Mouse (Mus musculus) heart, embryonic 11.5 days (tissue): ENCODE measurements around the gene Det1. TPM values are rescaled to one million over a fixed set of nuclear protein-coding genes. Genes with fewer than 3 reads are reported as not detected.

ENCODE experiments used
- ATAC-seq: fragments of 200-750 bp; cut with Nextera tagmentation; replicated peaks from 2 replicates; pipeline ENCODE4 v1.8.0; 2017; ENCODE audit warnings: moderate library complexity; ENCODE audit not compliant: insufficient number of reproducible peaks, low FRiP score, low TSS enrichment
- H3K27ac ChIP-seq: fragments of 300-500 bp; sonication (generic); 2 replicates; pipeline ENCODE4 v1.5.1; 2014; ENCODE audit warnings: mild to moderate bottlenecking, low read depth, low read length
- H3K27me3 ChIP-seq: fragments of 300-500 bp; sonication (generic); 2 replicates; pipeline ENCODE4 v1.6.1; 2014; ENCODE audit warnings: mild to moderate bottlenecking, low read length, mixed read lengths; ENCODE audit not compliant: control insufficient read depth, insufficient read depth
- H3K36me3 ChIP-seq: fragments of 300-500 bp; sonication (generic); 2 replicates; pipeline ENCODE4 v1.6.1; 2014; ENCODE audit warnings: mild to moderate bottlenecking, low read length, moderate library complexity, mixed read lengths; ENCODE audit not compliant: control insufficient read depth, insufficient read depth
- H3K4me1 ChIP-seq: fragments of 300-500 bp; sonication (generic); 2 replicates; pipeline ENCODE4 v1.6.1; 2014; ENCODE audit warnings: low read length; ENCODE audit not compliant: control insufficient read depth, insufficient read depth
- H3K4me2 ChIP-seq: fragments of 300-500 bp; sonication (generic); 2 replicates; pipeline ENCODE4 v1.6.1; 2014; ENCODE audit warnings: mild to moderate bottlenecking, moderate library complexity
- H3K4me3 ChIP-seq: fragments of 300-500 bp; sonication (generic); 2 replicates; pipeline ENCODE4 v1.5.1; 2014; ENCODE audit warnings: low read depth, low read length
- H3K9ac ChIP-seq: fragments of 300-500 bp; sonication (generic); 2 replicates; pipeline ENCODE4 v1.6.1; 2014; ENCODE audit warnings: mild to moderate bottlenecking, low read depth, low read length, moderate library complexity
- H3K9me3 ChIP-seq: fragments of 300-500 bp; sonication (generic); replicated peaks from 2 replicates; pipeline ENCODE4 v1.6.1; 2016; ENCODE audit warnings: low read length; ENCODE audit not compliant: control insufficient read depth
- WGBS: fragments of 180-500 bp; shearing (Covaris S2); extraction: QIAGEN DNeasy Blood & Tissue Kit; methylation state at CpG from one replicate; pipeline ENCODE4 v1.1.7; 2014; ENCODE audit not compliant: insufficient replicate concordance; 5-methylcytosine and 5-hydroxymethylcytosine counted together
- polyA plus RNA-seq: library from polyadenylated mRNA; unstranded; fragments of >200 nt; fragmentation: Nextera tagmentation; extraction: Ambion mirVana; gene quantifications from 2 replicates; pipeline ENCODE4 v1.2.1, GENCODE M21; 2014

Det1 gene
- polyA plus RNA-seq, 1 experiment from 2014 or later = 12.1 TPM

GRCm38 (mm10) chr7:78835656-78836055 is 11.4 kb downstream of the Det1 start:
- Histone ChIP-seq H3K4me2 (no peak overlapping the region), H3K27me3 (no peaks in the 10 kb centered on the region), H3K9me3 (no peaks in the 10 kb centered on the region), H3K4me1 (no peaks in the 10 kb centered on the region), H3K9ac (no peak overlapping the region), H3K36me3 (peaks cover 9% of the 10 kb centered on the region), H3K4me3 (no peak overlapping the region), H3K27ac (no peak overlapping the region)
- ATAC-seq = no peak
- 85% methylated on average over 4 of the region's 4 CpGs for WGBS

GRCm38 (mm10) chr7:78827749-78828362 is 19.2 kb downstream of the Det1 start:
- no peak overlapping the region for H3K27ac ChIP-seq
- no peaks in the 10 kb centered on the region for H3K9me3 ChIP-seq
- peaks cover 4% of the 10 kb centered on the region; the same call in 1 of the 2 replicates for H3K36me3 ChIP-seq
- H3K4me2 ChIP-seq = no peak overlapping the region
- WGBS = 87% methylated on average over 14 of the region's 14 CpGs
- no peaks in the 10 kb centered on the region for H3K4me1 ChIP-seq
- H3K9ac ChIP-seq = no peak overlapping the region
- H3K27me3 ChIP-seq = no peaks in the 10 kb centered on the region
- no peak for ATAC-seq
- H3K4me3 ChIP-seq = no peak overlapping the region

- 56% methylated on average over 9 of the region's 9 CpGs for WGBS
- Histone ChIP-seq H3K9me3 (no peaks in the 10 kb centered on the region), H3K4me1 (no peaks in the 10 kb centered on the region), H3K27ac (no peak overlapping the region), H3K9ac (no peak overlapping the region), H3K36me3 (peaks cover 4% of the 10 kb centered on the region; the same call in 1 of the 2 replicates), H3K4me2 (no peak overlapping the region), H3K27me3 (no peaks in the 10 kb centered on the region), H3K4me3 (no peak overlapping the region)
- no peak for ATAC-seq
Observed at GRCm38 (mm10) chr7:78826682-78827385, 20.2 kb downstream of the Det1 start.

GRCm38 (mm10) chr7:78818336-78818735 is 28.7 kb downstream of the Det1 start:
- H3K36me3 ChIP-seq = no peaks in the 10 kb centered on the region
- no peak overlapping the region for H3K9ac ChIP-seq
- no peak for ATAC-seq
- H3K27ac ChIP-seq = no peak overlapping the region
- peaks cover 5% of the 10 kb centered on the region for H3K4me1 ChIP-seq
- 65% methylated on average over 12 of the region's 12 CpGs for WGBS
- H3K9me3 ChIP-seq = no peaks in the 10 kb centered on the region
- no peaks in the 10 kb centered on the region for H3K27me3 ChIP-seq
- no peak overlapping the region for H3K4me3 ChIP-seq
- no peak overlapping the region for H3K4me2 ChIP-seq

- Histone ChIP-seq H3K9ac (no peak overlapping the region), H3K27ac (no peak overlapping the region), H3K4me2 (no peak overlapping the region), H3K9me3 (no peaks in the 10 kb centered on the region), H3K4me1 (peaks cover 5% of the 10 kb centered on the region), H3K27me3 (no peaks in the 10 kb centered on the region), H3K36me3 (no peaks in the 10 kb centered on the region), H3K4me3 (no peak overlapping the region)
- ATAC-seq = no peak
Observed at GRCm38 (mm10) chr7:78814766-78815165, 32.3 kb downstream of the Det1 start.

GRCm38 (mm10) chr7:78813791-78814190 is 33.3 kb downstream of the Det1 start:
- Histone ChIP-seq H3K36me3 (no peaks in the 10 kb centered on the region), H3K4me1 (peaks cover 5% of the 10 kb centered on the region), H3K4me2 (no peak overlapping the region), H3K27me3 (no peaks in the 10 kb centered on the region), H3K9me3 (no peaks in the 10 kb centered on the region), H3K9ac (no peak overlapping the region), H3K4me3 (no peak overlapping the region), H3K27ac (no peak overlapping the region)
- ATAC-seq = no peak
- 82% methylated on average over 6 of the region's 6 CpGs for WGBS

- no peaks in the 10 kb centered on the region for H3K36me3 ChIP-seq
- 75% methylated on average over 4 of the region's 4 CpGs for WGBS
- H3K27me3 ChIP-seq = no peaks in the 10 kb centered on the region
- no peaks in the 10 kb centered on the region for H3K4me1 ChIP-seq
- no peaks in the 10 kb centered on the region for H3K9me3 ChIP-seq
- H3K4me3 ChIP-seq = no peak overlapping the region
- ATAC-seq = no peak
- no peak overlapping the region for H3K27ac ChIP-seq
- H3K4me2 ChIP-seq = no peak overlapping the region
- H3K9ac ChIP-seq = no peak overlapping the region
Observed at GRCm38 (mm10) chr7:78807192-78807591, 39.9 kb downstream of the Det1 start.

GRCm38 (mm10) chr7:78803841-78804240 is 43.2 kb downstream of the Det1 start:
- no peaks in the 10 kb centered on the region for H3K4me1 ChIP-seq
- H3K27me3 ChIP-seq = peaks cover 9% of the 10 kb centered on the region
- 67% methylated on average over 3 of the region's 3 CpGs for WGBS
- no peak overlapping the region for H3K9ac ChIP-seq
- no peak overlapping the region for H3K4me3 ChIP-seq
- H3K9me3 ChIP-seq = no peaks in the 10 kb centered on the region
- no peak overlapping the region for H3K4me2 ChIP-seq
- H3K36me3 ChIP-seq = no peaks in the 10 kb centered on the region
- H3K27ac ChIP-seq = no peak overlapping the region
- ATAC-seq = 0 out of 2 replicates have a peak, but pooled peaks have one; percentile 22
